Mouse (Mus musculus) ovary, adult 10 weeks (tissue): ENCODE results near the gene Ghrl. TPM values are rescaled to one million over a fixed set of nuclear protein-coding genes. Genes with fewer than 3 reads are reported as not detected.

Experiments
- polyA plus RNA-seq: library from polyadenylated mRNA; stranded (reverse); fragments of 350-450 nt; fragmentation: Illumina TruSeq; extraction: RNeasy Lipid Tissue Mini Kit (QIAGEN cat#74804); gene quantifications from one replicate; pipeline ENCODE4 v1.2.3, GENCODE M21; 2014

The Ghrl gene
- not detected for polyA plus RNA-seq

DNA sequence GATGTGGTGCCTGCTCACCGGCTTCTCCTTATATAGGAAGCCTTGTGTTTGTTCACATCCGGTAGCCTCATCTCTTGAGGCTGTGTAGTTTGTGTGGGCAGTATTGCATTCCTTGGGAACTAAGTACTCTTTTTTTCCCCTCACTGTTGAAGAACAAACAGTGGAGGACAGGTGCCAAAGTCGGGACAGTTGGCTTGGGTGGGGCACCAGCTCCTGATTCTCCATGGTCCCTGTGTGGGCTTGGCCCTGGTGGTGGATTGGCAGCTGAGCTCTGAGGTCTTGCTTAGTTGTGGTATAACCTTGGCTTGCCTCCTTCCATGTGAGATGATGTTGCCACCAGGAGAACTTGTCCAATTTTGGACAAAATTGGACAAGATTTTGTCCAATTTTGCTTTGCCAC lies at the start of gene Ghrl:
Ghrl (minus strand) TSS at position 3 of the 400 bp plus-strand sequence.

DNA sequence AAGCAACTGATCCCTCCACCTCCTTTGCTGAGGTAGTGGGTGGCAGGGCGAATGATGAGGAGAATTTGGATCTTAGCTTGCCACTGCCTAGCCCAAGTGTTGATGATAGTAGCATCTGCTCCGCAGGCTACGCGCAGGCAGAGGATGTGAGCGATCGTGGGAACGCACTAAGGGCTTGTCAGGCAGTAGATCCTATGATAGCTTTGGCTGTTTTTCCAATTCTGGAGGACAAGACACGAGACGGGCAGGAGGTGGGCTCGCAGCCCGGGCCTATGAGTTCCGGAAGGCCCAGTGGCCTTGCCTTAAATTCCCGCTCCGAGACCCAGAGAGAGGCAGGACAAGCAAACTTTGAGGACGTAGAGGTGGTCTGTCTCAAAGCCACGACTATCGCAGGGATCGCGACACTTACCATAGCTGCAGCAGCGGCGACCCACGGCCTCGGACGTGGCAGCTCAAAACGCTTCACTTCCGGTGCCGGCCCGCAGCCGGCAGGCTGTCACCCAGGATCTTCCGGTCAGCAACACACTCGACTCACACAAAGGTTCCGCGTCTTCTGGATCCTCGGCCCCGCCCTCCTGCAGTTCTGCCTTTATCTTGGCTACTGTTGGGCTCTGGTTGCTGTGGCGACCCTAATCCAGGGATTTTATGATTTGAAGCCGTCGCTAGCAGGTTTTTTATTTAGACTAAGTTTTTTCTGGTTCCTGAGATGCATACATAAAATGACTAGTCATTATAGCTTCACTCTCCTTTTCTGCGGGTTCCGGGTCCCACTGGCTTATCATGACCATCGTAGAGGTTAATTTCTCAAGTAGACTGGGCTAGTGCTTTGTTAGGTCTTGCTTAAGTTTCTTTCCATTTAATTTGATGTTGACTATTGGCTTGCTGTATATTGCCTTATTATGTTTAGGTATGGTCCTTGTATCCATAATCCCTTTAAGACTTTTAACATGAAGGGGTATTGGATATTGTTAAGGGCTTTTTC lies 20.8 kb upstream of the Ghrl start, which contains the start of gene Sec13:
Sec13 (minus strand) TSS at position 508 of the 982 bp plus-strand sequence.

DNA sequence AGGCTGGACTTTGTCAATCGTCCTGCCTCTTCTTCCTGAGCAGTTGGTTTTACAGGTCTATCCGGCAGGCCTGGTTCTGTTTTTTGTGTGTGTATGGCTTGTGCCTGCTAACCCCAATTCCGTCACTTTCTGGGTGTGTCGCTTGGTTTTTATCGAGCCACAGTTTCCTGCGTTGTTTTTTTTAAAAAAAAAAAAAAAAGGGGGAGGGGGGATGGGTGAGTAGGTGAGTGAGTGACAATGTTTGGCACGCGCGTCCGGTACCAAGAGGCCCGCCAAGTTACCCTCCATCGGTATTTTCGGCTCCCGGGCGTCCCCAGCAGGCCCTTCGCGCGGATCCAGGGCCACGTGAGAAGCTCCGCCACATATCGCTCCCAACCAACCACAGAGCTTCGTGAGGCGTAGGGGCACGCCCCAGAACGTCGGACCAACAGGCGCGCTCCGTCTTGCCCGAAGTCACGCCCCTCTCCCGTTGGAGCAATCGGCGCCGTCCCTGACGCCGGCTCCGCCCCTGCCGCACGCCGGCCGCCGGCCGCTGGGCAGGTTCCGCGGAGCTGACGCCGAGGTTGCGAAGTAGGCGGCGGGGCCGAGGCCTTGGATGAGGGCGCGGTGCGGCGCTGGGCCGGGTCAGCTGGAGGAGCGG lies 23.0 kb downstream of the Ghrl start, which contains the start of gene Tatdn2:
Tatdn2 (plus strand) TSS at position 469 of the 640 bp plus-strand sequence.

Other genes starting within 250 kb of the Ghrl start
- gene Il17rc, start 248.5 kb downstream of the Ghrl start, polyA plus RNA-seq = 0.77 TPM
- gene Creld1, start 236.6 kb downstream of the Ghrl start, polyA plus RNA-seq = 1.2 TPM
- gene Prrt3, start 217.9 kb downstream of the Ghrl start, polyA plus RNA-seq = not detected
- 111 TPM for gene Emc3, start 188.2 kb downstream of the Ghrl start, polyA plus RNA-seq
- 4.6 TPM for gene Fancd2, start 188.2 kb downstream of the Ghrl start, polyA plus RNA-seq
- gene Fancd2os, start 119.2 kb downstream of the Ghrl start, polyA plus RNA-seq = 0.34 TPM
- gene Brk1, start 115.1 kb downstream of the Ghrl start, polyA plus RNA-seq = 43.7 TPM
- gene Vhl, start 95.9 kb downstream of the Ghrl start, polyA plus RNA-seq = 38.4 TPM
- 3.0 TPM for gene Irak2, start 81.4 kb downstream of the Ghrl start, polyA plus RNA-seq
- 13.5 TPM for gene Tatdn2, start 22.8 kb downstream of the Ghrl start, polyA plus RNA-seq
- 14.8 TPM for gene Sec13, start 20.9 kb upstream of the Ghrl start, polyA plus RNA-seq